Mouse (Mus musculus): ENCODE data around the gene Smim27.

- TF ChIP-seq EP300 (IDR thresholded peaks at IDR 0.05; ENCODE audit: low read depth) = no peak
- TF ChIP-seq CTCF (IDR thresholded peaks at IDR 0.05; ENCODE audit: low read depth) = no peak
Observed at GRCm38 (mm10) chr4:40278880-40279275, 9.5 kb downstream of the Smim27 start.

All from liver, embryonic 14.5 days (tissue).